Mouse (Mus musculus): ENCODE measurements around the gene Plscr3.

GRCm38 (mm10) chr11:69822080-69822479 is 24.1 kb upstream of the Plscr3 start, which contains the start of gene Spem1:
- no peak for TF ChIP-seq GATA1 (IDR thresholded peaks at IDR 0.05; ENCODE audit: borderline replicate concordance, low read length)
- no peak for TF ChIP-seq FLI1 (IDR thresholded peaks at IDR 0.05; ENCODE audit: low read length)
